Mouse (Mus musculus) testis, adult 2 months (tissue): ENCODE data around the gene Ergic3. TPM values are rescaled to one million over a fixed set of nuclear protein-coding genes. Genes with fewer than 3 reads are reported as not detected.

Experiments
- H3K27ac ChIP-seq: fragments of 200-500 bp; 2 replicates; pipeline ENCODE4 v1.5.1; 2012; ENCODE audit warnings: low read depth, low read length; ENCODE audit not compliant: control insufficient read depth, insufficient read depth
- H3K27me3 ChIP-seq: fragments of 200-500 bp; 2 replicates; pipeline ENCODE4 v1.6.1; 2012; ENCODE audit warnings: mild to moderate bottlenecking, low read length, moderate library complexity; ENCODE audit not compliant: control insufficient read depth, insufficient read depth
- H3K36me3 ChIP-seq: fragments of 200-500 bp; 2 replicates; pipeline ENCODE4 v1.6.1; 2012; ENCODE audit warnings: mild to moderate bottlenecking, low read length; ENCODE audit not compliant: control insufficient read depth, insufficient read depth
- H3K4me1 ChIP-seq: fragments of 200-500 bp; 2 replicates; pipeline ENCODE4 v1.6.1; 2012; ENCODE audit warnings: low read length; ENCODE audit not compliant: control insufficient read depth, insufficient read depth
- H3K4me3 ChIP-seq: fragments of 200-500 bp; 2 replicates; pipeline ENCODE4 v1.5.1; 2012; ENCODE audit warnings: low read depth, mild to moderate bottlenecking, low read length, moderate library complexity, mixed read lengths; ENCODE audit not compliant: control insufficient read depth
- CTCF ChIP-seq: fragments of 200-500 bp; IDR thresholded peaks from 2 replicates; pipeline ENCODE4 v1.5.1; 2012; ENCODE audit warnings: low read depth, mild to moderate bottlenecking, inconsistent platforms, low read length, moderate library complexity; ENCODE audit not compliant: control insufficient read depth, insufficient read depth, insufficient replicate concordance
- POLR2A ChIP-seq: fragments of 200-500 bp; IDR thresholded peaks from 2 replicates; pipeline ENCODE4 v1.6.1; 2012; ENCODE audit warnings: low read depth, mild to moderate bottlenecking, inconsistent platforms, low read length, moderate library complexity; ENCODE audit not compliant: control insufficient read depth
- polyA plus RNA-seq: library from polyadenylated mRNA; depleted of rRNA; stranded (reverse); fragments of >200 nt; gene quantifications from 2 replicates; pipeline ENCODE4 v1.2.3, GENCODE M21; 2012

The Ergic3 gene
- polyA plus RNA-seq, 1 experiment: 412 TPM

- Histone ChIP-seq H3K36me3 (no peaks in the 10 kb centered on the region; the same call in none of the 2 replicates), H3K4me1 (no peaks in the 10 kb centered on the region; the same call in 1 of the 2 replicates), H3K27me3 (no peaks in the 10 kb centered on the region), H3K27ac (no peak overlapping the region), H3K4me3 (no peak overlapping the region)
- TF ChIP-seq CTCF (no peak), POLR2A (no peak)
These were observed 13.4 kb downstream of the Ergic3 start for GRCm38 (mm10) chr2:156021219-156021618.

GRCm38 (mm10) chr2:156021765-156022164, 13.9 kb downstream of the Ergic3 start:
- H3K27ac ChIP-seq: no peak overlapping the region

GRCm38 (mm10) chr2:156025482-156025881, 17.6 kb downstream of the Ergic3 start:
- TF ChIP-seq CTCF (no peak), POLR2A (no peak)
- no peaks in the 10 kb centered on the region for H3K4me1 ChIP-seq
- H3K27ac ChIP-seq: no peak overlapping the region
- H3K36me3 ChIP-seq: no peaks in the 10 kb centered on the region
- no peaks in the 10 kb centered on the region for H3K27me3 ChIP-seq
- H3K4me3 ChIP-seq: no peak overlapping the region

More at GRCm38 (mm10) chr2:156021765-156022164, 13.9 kb downstream of the Ergic3 start:
- H3K36me3 ChIP-seq: no peaks in the 10 kb centered on the region; the same call in 1 of the 2 replicates
- no peaks in the 10 kb centered on the region; the same call in 1 of the 2 replicates for H3K4me1 ChIP-seq
- no peaks in the 10 kb centered on the region for H3K27me3 ChIP-seq
- no peak for TF ChIP-seq POLR2A
- no peak for TF ChIP-seq CTCF
- H3K4me3 ChIP-seq: no peak overlapping the region

GRCm38 (mm10) chr2:156039390-156039789, 31.5 kb downstream of the Ergic3 start:
- 0 out of 2 replicates have a peak, but pooled peaks cover 3% of the 10 kb centered on the region for H3K4me1 ChIP-seq
- no peak overlapping the region for H3K27ac ChIP-seq
- no peaks in the 10 kb centered on the region for H3K27me3 ChIP-seq
- no peaks in the 10 kb centered on the region for H3K36me3 ChIP-seq
- TF ChIP-seq POLR2A (no peak), CTCF (no peak)
- H3K4me3 ChIP-seq: no peak overlapping the region

GRCm38 (mm10) chr2:156042903-156043302, 35.1 kb downstream of the Ergic3 start:
- TF ChIP-seq POLR2A: no peak
- no peak for TF ChIP-seq CTCF
- Histone ChIP-seq H3K36me3 (no peaks in the 10 kb centered on the region), H3K4me1 (no peaks in the 10 kb centered on the region; the same call in none of the 2 replicates), H3K27me3 (no peaks in the 10 kb centered on the region), H3K27ac (no peak overlapping the region), H3K4me3 (no peak overlapping the region)

- no peak overlapping the region for H3K4me3 ChIP-seq
- H3K27ac ChIP-seq: no peak overlapping the region
- H3K36me3 ChIP-seq: no peaks in the 10 kb centered on the region
- H3K4me1 ChIP-seq: peaks cover 3% of the 10 kb centered on the region
- H3K27me3 ChIP-seq: no peaks in the 10 kb centered on the region
- no peak for TF ChIP-seq POLR2A
- TF ChIP-seq CTCF: no peak
These were observed 40.1 kb downstream of the Ergic3 start for GRCm38 (mm10) chr2:156047929-156048328.

- H3K4me3 ChIP-seq: no peak within 1 kb of the TSS
- H3K36me3 ChIP-seq: no peaks in the 10 kb centered on the region
- TF ChIP-seq POLR2A: no peak
- no peak for TF ChIP-seq CTCF
- H3K4me1 ChIP-seq: peaks cover 3% of the 10 kb centered on the region; the same call in 1 of the 2 replicates
- no peaks in the 10 kb centered on the region for H3K27me3 ChIP-seq
- H3K27ac ChIP-seq: no peak within 1 kb of the TSS
These were observed 45.0 kb downstream of the Ergic3 start, which contains the start of gene Fer1l4 for GRCm38 (mm10) chr2:156052816-156053215. Gene Fer1l4, minus strand, starts transcription at chr2:156052947.
